Mouse (Mus musculus) MEL (cell line): Measurements from ENCODE around the gene Osmr. TPM values are rescaled to one million over a fixed set of nuclear protein-coding genes. Genes with fewer than 3 reads are reported as not detected.

Experiments
- DNase-seq: peaks from one replicate; pipeline ENCODE4 v3.0.0; 2011; ENCODE audit warnings: low read depth, low spot score
- H3K27ac ChIP-seq: 2 replicates; pipeline ENCODE4 v1.5.1; 2012; ENCODE audit warnings: low read depth, mild to moderate bottlenecking, control low read depth, low read length, moderate library complexity; ENCODE audit not compliant: control insufficient read depth
- H3K27me3 ChIP-seq, 2 experiments: fragments of 150-350 bp in 1 of 2; sonication (generic) in 1 of 2; 2 replicates each; pipeline ENCODE4 v1.6.1; 2012; ENCODE audit warnings: low read length in 2 of 2, mild to moderate bottlenecking in 2 of 2, improper control_type of control experiment in 1 of 2, moderate library complexity in 1 of 2; ENCODE audit not compliant: insufficient read depth in 2 of 2, control insufficient read depth in 1 of 2
- H3K36me3 ChIP-seq, 2 experiments: 2 replicates each; pipeline ENCODE4 v1.6.1; 2012 to 2014; ENCODE audit warnings: low read length in 2 of 2, improper control_type of control experiment in 1 of 2, inconsistent platforms in 1 of 2, mild to moderate bottlenecking in 1 of 2; ENCODE audit not compliant: insufficient read depth in 2 of 2, control insufficient read depth in 1 of 2
- H3K4me1 ChIP-seq, 2 experiments: fragments of 150-350 bp in 1 of 2; sonication (generic) in 1 of 2; 2 replicates each; pipeline ENCODE4 v1.6.1; 2012; ENCODE audit warnings: low read length in 2 of 2, improper control_type of control experiment in 1 of 2, mild to moderate bottlenecking in 1 of 2; ENCODE audit not compliant: insufficient read depth in 2 of 2, control insufficient read depth in 1 of 2
- H3K4me3 ChIP-seq, 2 experiments: fragments of 150-350 bp in 1 of 2; sonication (generic) in 1 of 2; 2 replicates each; pipeline ENCODE4 v1.5.1; 2012; ENCODE audit warnings: low read depth in 2 of 2, low read length in 2 of 2, mild to moderate bottlenecking in 2 of 2, moderate library complexity in 2 of 2, control low read depth in 1 of 2, improper control_type of control experiment in 1 of 2; ENCODE audit not compliant: control insufficient read depth in 1 of 2, insufficient read depth in 1 of 2
- H3K79me2 ChIP-seq: 2 replicates; pipeline ENCODE4 v1.6.1; 2012; ENCODE audit warnings: mild to moderate bottlenecking, low read length, moderate library complexity; ENCODE audit not compliant: control insufficient read depth, poor library complexity, insufficient read depth
- H3K9ac ChIP-seq: 2 replicates; pipeline ENCODE4 v1.6.1; 2012; ENCODE audit warnings: low read depth, mild to moderate bottlenecking, control low read depth, low read length, moderate library complexity; ENCODE audit not compliant: control insufficient read depth, poor library complexity, severe bottlenecking
- H3K9me3 ChIP-seq: fragments of 150-350 bp; sonication (generic); replicated peaks from 2 replicates; pipeline ENCODE4 v1.6.1; 2012; ENCODE audit warnings: mild to moderate bottlenecking, low read length, improper control_type of control experiment, moderate library complexity; ENCODE audit not compliant: insufficient read depth
- BHLHE40 ChIP-seq: IDR thresholded peaks from 2 replicates; pipeline ENCODE4 v1.6.1; 2012; ENCODE audit warnings: low read depth, mild to moderate bottlenecking, inconsistent platforms, low read length, improper control_type of control experiment, borderline replicate concordance
- CTCF ChIP-seq, 3 experiments: IDR thresholded peaks in 2 of 3; conservative IDR thresholded peaks in 1 of 3; 2 replicates each; pipeline ENCODE4 v1.5.1; 2011 to 2012; ENCODE audit warnings: low read length in 3 of 3, low read depth in 2 of 3, mild to moderate bottlenecking in 2 of 3, improper control_type of control experiment in 1 of 3, inconsistent platforms in 1 of 3, mixed read lengths in 1 of 3, moderate library complexity in 1 of 3; ENCODE audit not compliant: control insufficient read depth in 1 of 3, insufficient read depth in 1 of 3, poor library complexity in 1 of 3, severe bottlenecking in 1 of 3
- ETS1 ChIP-seq: IDR thresholded peaks from 2 replicates; pipeline ENCODE4 v1.6.1; 2012; ENCODE audit warnings: low read depth, mild to moderate bottlenecking, inconsistent platforms, low read length, improper control_type of control experiment, moderate library complexity
- KAT2A ChIP-seq: conservative IDR thresholded peaks from 2 replicates; pipeline ENCODE4 v1.6.1; 2012; ENCODE audit warnings: low read depth, low read length, improper control_type of control experiment, inconsistent platforms
- MXI1 ChIP-seq: IDR thresholded peaks from 2 replicates; pipeline ENCODE4 v1.6.1; 2011; ENCODE audit warnings: mild to moderate bottlenecking, low read depth, low read length, improper control_type of control experiment
- MYB ChIP-seq: IDR thresholded peaks from 2 replicates; pipeline ENCODE4 v1.6.1; 2011; ENCODE audit warnings: mild to moderate bottlenecking, low read depth, low read length, improper control_type of control experiment
- MYC ChIP-seq: IDR thresholded peaks from 2 replicates; pipeline ENCODE4 v1.6.1; 2011; ENCODE audit warnings: low read depth, mild to moderate bottlenecking, low read length, improper control_type of control experiment, moderate library complexity
- NRF1 ChIP-seq: IDR thresholded peaks from 2 replicates; pipeline ENCODE4 v1.6.1; 2014; ENCODE audit warnings: low read depth, mild to moderate bottlenecking, inconsistent platforms, low read length, improper control_type of control experiment, moderate library complexity; ENCODE audit not compliant: poor library complexity, insufficient read depth, severe bottlenecking
- POLR2A ChIP-seq, 2 experiments: IDR thresholded peaks; 2 replicates each; pipeline ENCODE4 v1.6.1; 2011 to 2012; ENCODE audit warnings: low read length in 2 of 2, mild to moderate bottlenecking in 2 of 2, control low read depth in 1 of 2, improper control_type of control experiment in 1 of 2, low read depth in 1 of 2, moderate library complexity in 1 of 2; ENCODE audit not compliant: control insufficient read depth in 1 of 2, insufficient read depth in 1 of 2, poor library complexity in 1 of 2
- POLR2AphosphoS2 ChIP-seq: IDR thresholded peaks from 2 replicates; pipeline ENCODE4 v1.6.1; 2011; ENCODE audit warnings: low read length, improper control_type of control experiment
- POLR2AphosphoS5 ChIP-seq: IDR thresholded peaks from 2 replicates; pipeline ENCODE4 v1.6.1; 2012; ENCODE audit warnings: low read depth, borderline replicate concordance, mild to moderate bottlenecking, inconsistent platforms, low read length, moderate library complexity, mixed read lengths
- RAD21 ChIP-seq: IDR thresholded peaks from 2 replicates; pipeline ENCODE4 v1.6.1; 2011; ENCODE audit warnings: mild to moderate bottlenecking, low read depth, low read length, improper control_type of control experiment
- SMC3 ChIP-seq: IDR thresholded peaks from 2 replicates; pipeline ENCODE4 v1.6.1; 2011; ENCODE audit warnings: low read depth, low read length, improper control_type of control experiment
- TAL1 ChIP-seq: IDR thresholded peaks from 2 replicates; pipeline ENCODE4 v1.6.1; 2012; ENCODE audit warnings: mild to moderate bottlenecking, inconsistent platforms, low read length, moderate library complexity, mixed read lengths
- TCF12 ChIP-seq: IDR thresholded peaks from 2 replicates; pipeline ENCODE4 v1.6.1; 2014; ENCODE audit warnings: low read depth, mild to moderate bottlenecking, inconsistent platforms, low read length, improper control_type of control experiment, moderate library complexity
- USF1 ChIP-seq: IDR thresholded peaks from 2 replicates; pipeline ENCODE4 v1.6.1; 2014; ENCODE audit warnings: low read depth, mild to moderate bottlenecking, inconsistent platforms, low read length, improper control_type of control experiment, moderate library complexity
- ZC3H11A ChIP-seq: IDR thresholded peaks from 2 replicates; pipeline ENCODE4 v1.6.1; 2012; ENCODE audit warnings: low read depth, mild to moderate bottlenecking, inconsistent platforms, low read length, improper control_type of control experiment
- ZKSCAN1 ChIP-seq: IDR thresholded peaks from 2 replicates; pipeline ENCODE4 v1.6.1; 2012; ENCODE audit warnings: low read depth, mild to moderate bottlenecking, inconsistent platforms, low read length, improper control_type of control experiment, moderate library complexity
- ZMIZ1 ChIP-seq: IDR thresholded peaks from 2 replicates; pipeline ENCODE4 v1.6.1; 2012; ENCODE audit warnings: low read depth, mild to moderate bottlenecking, inconsistent platforms, low read length, improper control_type of control experiment, moderate library complexity
- ZNF384 ChIP-seq: IDR thresholded peaks from 2 replicates; pipeline ENCODE4 v1.6.1; 2012; ENCODE audit warnings: low read depth, mild to moderate bottlenecking, inconsistent platforms, low read length, improper control_type of control experiment
- polyA plus RNA-seq, 2 experiments: library from polyadenylated mRNA; stranded (reverse) in 1 of 2; unstranded in 1 of 2; fragments of >175 nt in 1 of 2; fragments of >200 nt in 1 of 2; gene quantifications; 2 replicates each; pipeline versions ENCODE4 v1.2.1 to v1.2.4; 2012; ENCODE audit warnings: low replicate concordance in 2 of 2, low read depth in 1 of 2; ENCODE audit not compliant: insufficient read length in 2 of 2, insufficient read depth in 1 of 2, missing spikeins in 1 of 2
- total RNA-seq: library from RNA; depleted of rRNA; stranded (reverse); fragments of 300-350 nt; gene quantifications from 2 replicates; pipeline ENCODE4 v1.2.3, GENCODE M21; 2012

Osmr gene
- total and polyA plus RNA-seq, 3 experiments: not detected

DNA sequence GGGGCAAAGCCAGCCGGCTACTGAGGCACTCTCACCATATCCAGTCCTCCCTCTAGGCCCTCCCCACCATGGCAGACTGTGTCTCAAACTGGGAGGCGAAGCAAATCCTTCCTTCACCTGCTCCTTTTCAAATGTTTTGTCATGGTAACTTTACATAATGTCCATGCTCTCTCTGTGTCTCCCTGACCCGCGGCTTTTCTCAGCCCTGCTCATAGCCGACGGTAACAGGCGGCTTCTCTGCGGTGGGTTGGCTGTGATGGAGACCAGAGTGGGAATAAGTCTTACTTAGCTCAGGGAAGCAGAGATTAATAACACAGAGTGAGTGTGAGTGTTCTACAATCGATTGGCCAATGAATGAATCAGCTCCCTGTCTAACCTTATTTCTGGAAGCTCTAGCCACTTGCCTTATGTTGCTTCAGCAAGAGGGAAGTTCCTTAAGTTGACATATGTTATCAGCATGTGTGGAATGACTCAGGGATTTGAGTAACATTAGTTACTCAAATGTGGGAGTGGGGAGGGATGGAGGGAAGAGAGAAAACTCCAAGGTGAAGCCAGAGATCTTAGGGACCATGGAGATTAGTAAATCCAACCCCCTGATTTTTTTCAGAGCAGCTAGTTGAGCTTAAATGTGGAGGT lies 17.4 kb downstream of the Osmr start:
- DNase-seq: no peak
- Histone ChIP-seq H3K79me2 (no peaks in the 10 kb centered on the region), H3K4me1 (no peaks in the 10 kb centered on the region)
- TF ChIP-seq ZKSCAN1: no peak
- no peak for TF ChIP-seq ZMIZ1
- no peak for TF ChIP-seq KAT2A
- no peak for TF ChIP-seq POLR2A (IDR thresholded peaks at IDR 0.05; ENCODE audit: control insufficient read depth in 1 of 2, insufficient read depth in 1 of 2, low read depth in 1 of 2, low read length in 2 of 2, poor library complexity in 1 of 2)
- no peak for TF ChIP-seq TAL1
- TF ChIP-seq ETS1: no peak
- TF ChIP-seq NRF1: no peak
- no peak for TF ChIP-seq BHLHE40
- TF ChIP-seq ZNF384: no peak
- no peak for TF ChIP-seq MXI1
- TF ChIP-seq POLR2AphosphoS5: no peak
- no peak for TF ChIP-seq MYB
- TF ChIP-seq POLR2AphosphoS2: no peak
- TF ChIP-seq, all 39 proteins: peak for 0
- no peaks in the 10 kb centered on the region for H3K9me3 ChIP-seq
- H3K27me3 ChIP-seq: peaks cover 0 to 3% of the 10 kb centered on the region in 2 experiments; a peak in 2 of 4 replicates
- no peak overlapping the region for H3K9ac ChIP-seq
- H3K27ac ChIP-seq: no peak overlapping the region
- H3K4me3 ChIP-seq: no peak overlapping the region
- H3K36me3 ChIP-seq: no peaks in the 10 kb centered on the region

DNA sequence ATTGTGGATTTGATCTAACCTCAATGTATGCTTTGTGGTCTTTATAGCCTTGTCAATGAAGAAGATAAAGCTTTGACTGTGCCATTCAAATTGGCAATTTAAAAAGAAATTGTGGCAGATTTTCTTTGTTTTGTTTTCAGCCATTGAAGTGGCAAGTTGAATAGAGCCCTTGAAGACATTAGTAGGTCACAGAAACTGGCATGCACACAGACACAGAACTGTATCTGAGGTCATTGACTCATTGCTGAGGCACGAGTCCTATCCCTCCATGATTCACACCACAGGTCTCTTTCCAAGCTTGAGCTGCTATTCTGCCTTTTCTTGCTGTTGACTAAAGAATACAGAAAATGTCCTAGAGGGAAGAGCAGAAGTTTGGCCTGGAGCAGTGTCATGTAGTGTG lies 24.9 kb downstream of the Osmr start:
- H3K79me2 ChIP-seq: no peaks in the 10 kb centered on the region
- no peak overlapping the region for H3K4me3 ChIP-seq
- no peaks in the 10 kb centered on the region for H3K4me1 ChIP-seq
- TF ChIP-seq ZC3H11A: no peak
- H3K9ac ChIP-seq: no peak overlapping the region
- H3K9me3 ChIP-seq: no peaks in the 10 kb centered on the region
- DNase-seq: no peak
- no peak overlapping the region for H3K27ac ChIP-seq
- H3K36me3 ChIP-seq: no peaks in the 10 kb centered on the region
- H3K27me3 ChIP-seq: no peaks in the 10 kb centered on the region; a peak in 2 of 4 replicates

DNA sequence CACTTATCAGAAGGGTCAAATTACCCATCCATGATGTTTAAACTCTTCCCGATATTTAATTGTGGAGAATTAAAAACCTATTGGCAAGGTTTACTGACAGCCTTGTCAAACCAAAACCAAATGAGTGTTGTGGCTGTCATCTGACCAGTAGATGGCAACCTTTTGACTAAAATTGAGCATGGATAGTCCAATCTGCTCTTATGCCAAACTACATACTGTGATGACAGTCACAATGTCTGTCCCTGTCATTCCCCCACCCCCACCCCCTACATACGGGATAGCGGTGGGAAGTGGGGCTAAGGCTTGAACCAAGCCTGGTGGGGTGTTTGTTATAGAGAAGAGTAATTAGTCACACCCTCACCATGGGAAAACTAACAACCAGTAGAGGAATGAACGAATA lies 34.6 kb downstream of the Osmr start:
- Histone ChIP-seq H3K4me3 (no peak overlapping the region), H3K27me3 (peaks cover 3 to 5% of the 10 kb centered on the region in 2 experiments), H3K36me3 (no peaks in the 10 kb centered on the region), H3K9ac (no peak overlapping the region), H3K9me3 (no peaks in the 10 kb centered on the region), H3K79me2 (no peaks in the 10 kb centered on the region), H3K4me1 (no peaks in the 10 kb centered on the region)
- peak; percentile 46 for DNase-seq
- no peak for TF ChIP-seq TCF12
- TF ChIP-seq MYC: no peak
- TF ChIP-seq RAD21: peak; percentile 49
- peak; percentile 50 for TF ChIP-seq SMC3
- no peak for TF ChIP-seq MYB
- TF ChIP-seq ZC3H11A: 0 out of 2 replicates have a peak, but pooled peaks have one; percentile 12
- TF ChIP-seq MXI1: no peak
- no peak for TF ChIP-seq ETS1
- TF ChIP-seq USF1: no peak
- TF ChIP-seq ZMIZ1: no peak
- TF ChIP-seq CTCF (IDR thresholded peaks at IDR 0.05 in 2 of 3, conservative IDR thresholded peaks at IDR 0.05 in 1 of 3; ENCODE audit: control insufficient read depth in 1 of 3, insufficient read depth in 1 of 3, low read depth in 2 of 3, low read length in 3 of 3, poor library complexity in 1 of 3, severe bottlenecking in 1 of 3): peak; percentile 18 to 62 (median 31); a peak in 5 of 6 replicates
- TF ChIP-seq, all 39 proteins: peak for 4
- no peak overlapping the region for H3K27ac ChIP-seq
